ENCODE assay signal across 7 mouse cellular contexts in genomic region chr15:97830253-97830787, GRCm38 (mm10). TPM values are rescaled to one million over a fixed set of nuclear protein-coding genes. Genes with fewer than 3 reads are reported as not detected.
DNase-seq lines count a peak whose midpoint lies in the region; ATAC-seq lines count a peak whose summit lies in the region.

No protein-coding gene starts in this region.

- H3K4me2 ChIP-seq in embryonic facial prominence, embryonic 15.5 days (replicated peaks), result peak overlapping the region; percentile 76
- peak overlapping the region; percentile 86 for H3K4me2 ChIP-seq in hindbrain, embryonic 14.5 days (replicated peaks)
- H3K4me2 ChIP-seq in midbrain, embryonic 11.5 days, result peak overlapping the region; percentile 76

- H3K36me3 ChIP-seq in embryonic facial prominence, embryonic 15.5 days, result 0 out of 2 replicates have a peak, but pooled peaks cover 5% of the 10 kb centered on the region
- H3K36me3 ChIP-seq in hindbrain, embryonic 14.5 days (replicated peaks; ENCODE audit: control insufficient read depth, insufficient read depth), result 0 out of 2 replicates have a peak, but pooled peaks cover 4% of the 10 kb centered on the region
- H3K36me3 ChIP-seq in midbrain, embryonic 11.5 days (ENCODE audit: control insufficient read depth, insufficient read depth, low read length), result no peaks in the 10 kb centered on the region

- intact Hi-C loops in left cerebral cortex, postnatal 4 days (cut with DNase I), result loop anchor here (5.0 kb wide), 1 partner anchor 48 kb away; no protein-coding TSS in a partner anchor

- WGBS in embryonic facial prominence, embryonic 15.5 days, result 17% methylated on average over 12 of the region's 12 CpGs
- WGBS in hindbrain, embryonic 14.5 days, result 9% methylated on average over 12 of the region's 12 CpGs
- 11% methylated on average over 12 of the region's 12 CpGs for WGBS in midbrain, embryonic 11.5 days

- H3K4me3 ChIP-seq in embryonic facial prominence, embryonic 15.5 days (replicated peaks), result peak overlapping the region; percentile 77
- peak overlapping the region; percentile 88 for H3K4me3 ChIP-seq in hindbrain, embryonic 14.5 days (replicated peaks; ENCODE audit: low read length)
- H3K4me3 ChIP-seq in midbrain, embryonic 11.5 days (ENCODE audit: low read depth, low read length), result peak overlapping the region; percentile 91

- peaks cover 61% of the 10 kb centered on the region for H3K4me1 ChIP-seq in embryonic facial prominence, embryonic 15.5 days
- H3K4me1 ChIP-seq in hindbrain, embryonic 14.5 days (replicated peaks; ENCODE audit: control insufficient read depth, insufficient read depth, low read length), result peaks cover 56% of the 10 kb centered on the region
- peaks cover 35% of the 10 kb centered on the region for H3K4me1 ChIP-seq in midbrain, embryonic 11.5 days (ENCODE audit: control insufficient read depth, insufficient read depth, low read length)

- H3K27ac ChIP-seq in embryonic facial prominence, embryonic 15.5 days (replicated peaks), result peak overlapping the region; percentile 97
- peak overlapping the region; percentile 98 for H3K27ac ChIP-seq in hindbrain, embryonic 14.5 days
- peak overlapping the region; percentile 91 for H3K27ac ChIP-seq in midbrain, embryonic 11.5 days (ENCODE audit: low read depth, low read length)

- ATAC-seq in embryonic facial prominence, embryonic 15.5 days (ENCODE audit: insufficient number of reproducible peaks, low FRiP score, low TSS enrichment, low read depth), result no peak
- ATAC-seq in hindbrain, embryonic 14.5 days (ENCODE audit: low FRiP score), result no peak
- no peak for ATAC-seq in midbrain, embryonic 11.5 days (ENCODE audit: low FRiP score)

- DNase-seq in right cerebral cortex, adult 2 months (ENCODE audit: low spot score in 2 of 2), result peak; percentile 42 to 63
- no peak for DNase-seq in right cerebral cortex, postnatal 4 days
- DNase-seq in hindbrain, embryonic 14.5 days (ENCODE audit: low spot score), result no peak
- peak; percentile 94 for DNase-seq in midbrain, embryonic 11.5 days (ENCODE audit: low spot score, missing footprints)
- DNase-seq in spleen, adult 12 weeks (ENCODE audit: low spot score), result no peak
- DNase-seq in left cerebral cortex, postnatal 4 days, result no peak

- peak overlapping the region; percentile 97 for H3K9ac ChIP-seq in embryonic facial prominence, embryonic 15.5 days
- peak overlapping the region; percentile 98 for H3K9ac ChIP-seq in hindbrain, embryonic 14.5 days
- peak overlapping the region; percentile 99 for H3K9ac ChIP-seq in midbrain, embryonic 11.5 days (ENCODE audit: low read length)

- no peaks in the 10 kb centered on the region for H3K9me3 ChIP-seq in embryonic facial prominence, embryonic 15.5 days (replicated peaks)
- no peaks in the 10 kb centered on the region for H3K9me3 ChIP-seq in hindbrain, embryonic 14.5 days (ENCODE audit: control insufficient read depth, low read length)
- H3K9me3 ChIP-seq in midbrain, embryonic 11.5 days (ENCODE audit: control insufficient read depth, low read length), result no peaks in the 10 kb centered on the region

- no peaks in the 10 kb centered on the region for H3K27me3 ChIP-seq in embryonic facial prominence, embryonic 15.5 days
- no peaks in the 10 kb centered on the region for H3K27me3 ChIP-seq in hindbrain, embryonic 14.5 days (ENCODE audit: control insufficient read depth, insufficient read depth, low read length)
- H3K27me3 ChIP-seq in midbrain, embryonic 11.5 days (ENCODE audit: control insufficient read depth, insufficient read depth, low read length), result no peaks in the 10 kb centered on the region; the same call in 1 of the 2 replicates

RNA-seq across cellular contexts. Expression of gene Hdac7, which starts 14.0 kb away (rescaled TPM):
- polyA plus RNA-seq in embryonic facial prominence, embryonic 15.5 days (2015; fragmentation: Nextera tagmentation; extraction: Ambion mirVana), result 37.6 and 37.9 TPM in 2 replicates
- polyA plus RNA-seq in hindbrain, embryonic 14.5 days (2014; fragmentation: Nextera tagmentation; extraction: Ambion mirVana), result 23.7 and 28.0 TPM in 2 replicates
- polyA plus RNA-seq in midbrain, embryonic 11.5 days (2014; fragmentation: Nextera tagmentation; extraction: Ambion mirVana), result 14.6 and 16.7 TPM in 2 replicates
- 10 to 100 TPM; 41.0 to 41.3 TPM for total RNA-seq in left cerebral cortex, postnatal 4 days (2021)

RNA-seq across cellular contexts. Expression of gene Slc48a1, which starts 52.0 kb away (rescaled TPM):
- 51.2 and 52.7 TPM in 2 replicates for polyA plus RNA-seq in embryonic facial prominence, embryonic 15.5 days (2015; fragmentation: Nextera tagmentation; extraction: Ambion mirVana)
- polyA plus RNA-seq in hindbrain, embryonic 14.5 days (2014; fragmentation: Nextera tagmentation; extraction: Ambion mirVana), result 92.6 and 101 TPM in 2 replicates
- polyA plus RNA-seq in midbrain, embryonic 11.5 days (2014; fragmentation: Nextera tagmentation; extraction: Ambion mirVana), result 32.6 and 33.6 TPM in 2 replicates
- total RNA-seq in left cerebral cortex, postnatal 4 days (2021), result 10 to 100 TPM; 81.8 to 84.6 TPM

Comparison
In these comparisons a context has a peak if more than half of its experiments do, and no peak if none do; other contexts are left out.
1. DNase-seq: peak in right cerebral cortex, adult 2 months (2 of 2) and midbrain, embryonic 11.5 days (single experiment); none in right cerebral cortex, postnatal 4 days (single experiment), hindbrain, embryonic 14.5 days (single experiment), spleen, adult 12 weeks (single experiment) and left cerebral cortex, postnatal 4 days (single experiment).
2. Peak in every context shown above with its lines, with median percentiles within 50 percentile points of each other: H3K27ac ChIP-seq, H3K4me2 ChIP-seq, H3K4me3 ChIP-seq and H3K9ac ChIP-seq.